Mouse (Mus musculus) liver, embryonic 16.5 days (tissue): ENCODE results near the gene Tmem94. TPM values are rescaled to one million over a fixed set of nuclear protein-coding genes. Genes with fewer than 3 reads are reported as not detected.

Experiments used
- ATAC-seq: fragments of 200-750 bp; cut with Nextera tagmentation; 2 replicates; pipeline ENCODE4 v1.8.0; 2017; ENCODE audit warnings: low read depth, mild to moderate bottlenecking, moderate number of reproducible peaks, moderate library complexity
- H3K27ac ChIP-seq: fragments of 300-500 bp; sonication (generic); 2 replicates; pipeline ENCODE4 v1.5.1; 2014; ENCODE audit warnings: mild to moderate bottlenecking, low read length
- H3K27me3 ChIP-seq: fragments of 300-500 bp; sonication (generic); 2 replicates; pipeline ENCODE4 v1.6.1; 2014; ENCODE audit warnings: low read depth, low read length, mixed read lengths; ENCODE audit not compliant: control insufficient read depth, insufficient read depth
- H3K36me3 ChIP-seq: fragments of 300-500 bp; sonication (generic); 2 replicates; pipeline ENCODE4 v1.6.1; 2014; ENCODE audit warnings: mild to moderate bottlenecking; ENCODE audit not compliant: control insufficient read depth, insufficient read depth
- H3K4me1 ChIP-seq: fragments of 300-500 bp; sonication (generic); 2 replicates; pipeline ENCODE4 v1.6.1; 2014; ENCODE audit warnings: low read depth, low read length, mixed read lengths; ENCODE audit not compliant: control insufficient read depth
- H3K4me2 ChIP-seq: fragments of 300-500 bp; sonication (generic); 2 replicates; pipeline ENCODE4 v1.6.1; 2014; ENCODE audit warnings: low read depth, low read length, mixed read lengths
- H3K4me3 ChIP-seq: fragments of 300-500 bp; sonication (generic); 2 replicates; pipeline ENCODE4 v1.5.1; 2014; ENCODE audit warnings: low read depth, mild to moderate bottlenecking, low read length
- H3K9ac ChIP-seq: fragments of 300-500 bp; sonication (generic); 2 replicates; pipeline ENCODE4 v1.6.1; 2014; ENCODE audit warnings: low read depth, low read length
- H3K9me3 ChIP-seq: fragments of 300-500 bp; sonication (generic); replicated peaks from 2 replicates; pipeline ENCODE4 v1.6.1; 2016; ENCODE audit warnings: low read length; ENCODE audit not compliant: control insufficient read depth
- WGBS: fragments of 180-500 bp; shearing (Covaris S2); extraction: QIAGEN DNeasy Blood & Tissue Kit; methylation state at CpG from one replicate; pipeline ENCODE4 v1.1.7; 2014; ENCODE audit not compliant: insufficient replicate concordance; 5-methylcytosine and 5-hydroxymethylcytosine counted together
- polyA plus RNA-seq: library from polyadenylated mRNA; unstranded; fragments of >200 nt; fragmentation: Nextera tagmentation; extraction: Ambion mirVana; gene quantifications from 2 replicates; pipeline ENCODE4 v1.2.1, GENCODE M21; 2015

Tmem94 gene
- polyA plus RNA-seq, 1 experiment from 2014 or later: 10.4 TPM

GRCm38 (mm10) chr11:115830550-115831325 lies 65.5 kb downstream of the Tmem94 start:
- H3K9ac ChIP-seq: peak overlapping the region; percentile 25; the same call in 1 of the 2 replicates

GRCm38 (mm10) chr11:115831518-115831917 lies 66.3 kb downstream of the Tmem94 start:
- no peaks in the 10 kb centered on the region for H3K9me3 ChIP-seq
- H3K9ac ChIP-seq: peak overlapping the region; percentile 40; the same call in 1 of the 2 replicates
- peak overlapping the region; percentile 12 for H3K4me3 ChIP-seq
- peaks cover 42% of the 10 kb centered on the region for H3K4me1 ChIP-seq
- ATAC-seq: peak; percentile 24
- 31% methylated on average over 3 of the region's 3 CpGs for WGBS
- no peaks in the 10 kb centered on the region for H3K36me3 ChIP-seq
- H3K4me2 ChIP-seq: peak overlapping the region; percentile 45
- peak overlapping the region; percentile 86 for H3K27ac ChIP-seq
- no peaks in the 10 kb centered on the region for H3K27me3 ChIP-seq

More at GRCm38 (mm10) chr11:115830550-115831325, 65.5 kb downstream of the Tmem94 start:
- no peaks in the 10 kb centered on the region for H3K9me3 ChIP-seq
- no peak for ATAC-seq
- H3K36me3 ChIP-seq: no peaks in the 10 kb centered on the region
- peak overlapping the region; percentile 12; the same call in 1 of the 2 replicates for H3K4me3 ChIP-seq
- peak overlapping the region; percentile 86 for H3K27ac ChIP-seq
- H3K4me1 ChIP-seq: peaks cover 42% of the 10 kb centered on the region
- WGBS: 46% methylated on average over 25 of the region's 25 CpGs
- H3K4me2 ChIP-seq: peak overlapping the region; percentile 45
- H3K27me3 ChIP-seq: no peaks in the 10 kb centered on the region

- peak overlapping the region; percentile 45 for H3K4me2 ChIP-seq
- peak overlapping the region; percentile 12; the same call in 1 of the 2 replicates for H3K4me3 ChIP-seq
- H3K36me3 ChIP-seq: no peaks in the 10 kb centered on the region
- peak; percentile 72 for ATAC-seq
- H3K27ac ChIP-seq: peak overlapping the region; percentile 86
- peaks cover 42% of the 10 kb centered on the region for H3K4me1 ChIP-seq
- 56% methylated on average over 6 of the region's 6 CpGs for whole genome bisulfite sequencing
- peak overlapping the region; percentile 40; the same call in 1 of the 2 replicates for H3K9ac ChIP-seq
- H3K9me3 ChIP-seq: no peaks in the 10 kb centered on the region
- no peaks in the 10 kb centered on the region for H3K27me3 ChIP-seq
Measured at GRCm38 (mm10) chr11:115832064-115832463, 66.8 kb downstream of the Tmem94 start.

- Histone ChIP-seq H3K36me3 (no peaks in the 10 kb centered on the region), H3K9ac (no peak overlapping the region), H3K9me3 (no peaks in the 10 kb centered on the region), H3K27me3 (no peaks in the 10 kb centered on the region), H3K4me1 (peaks cover 37% of the 10 kb centered on the region), H3K4me2 (peak overlapping the region; percentile 45), H3K4me3 (no peak overlapping the region), H3K27ac (peak overlapping the region; percentile 86)
- WGBS: 53% methylated on average over 8 of the region's 8 CpGs
- ATAC-seq: peak; percentile 74
Measured at GRCm38 (mm10) chr11:115832523-115832922, 67.3 kb downstream of the Tmem94 start.

- peaks cover 37% of the 10 kb centered on the region for H3K4me1 ChIP-seq
- H3K9me3 ChIP-seq: no peaks in the 10 kb centered on the region
- H3K9ac ChIP-seq: no peak overlapping the region
- 38% methylated on average over 8 of the region's 8 CpGs for WGBS
- peak; percentile 27 for ATAC-seq
- H3K36me3 ChIP-seq: no peaks in the 10 kb centered on the region
- no peaks in the 10 kb centered on the region for H3K27me3 ChIP-seq
- peak overlapping the region; percentile 6; the same call in 1 of the 2 replicates for H3K4me2 ChIP-seq
- peak overlapping the region; percentile 86 for H3K27ac ChIP-seq
- H3K4me3 ChIP-seq: no peak overlapping the region
Measured at GRCm38 (mm10) chr11:115833021-115833513, 67.8 kb downstream of the Tmem94 start.

- Histone ChIP-seq H3K27ac (peak overlapping the region; percentile 86), H3K9ac (no peak overlapping the region)
Measured at GRCm38 (mm10) chr11:115834033-115834432, 68.8 kb downstream of the Tmem94 start.

GRCm38 (mm10) chr11:115836656-115837395 lies 71.6 kb downstream of the Tmem94 start:
- H3K27me3 ChIP-seq: no peaks in the 10 kb centered on the region
- no peak overlapping the region for H3K9ac ChIP-seq
- 55% methylated on average over 11 of the region's 11 CpGs for WGBS
- H3K4me1 ChIP-seq: peaks cover 35% of the 10 kb centered on the region
- no peaks in the 10 kb centered on the region for H3K9me3 ChIP-seq
- ATAC-seq: no peak
- H3K27ac ChIP-seq: no peak overlapping the region
- no peak overlapping the region for H3K4me3 ChIP-seq
- no peak overlapping the region for H3K4me2 ChIP-seq
- no peaks in the 10 kb centered on the region for H3K36me3 ChIP-seq

More at GRCm38 (mm10) chr11:115834033-115834432, 68.8 kb downstream of the Tmem94 start:
- no peaks in the 10 kb centered on the region for H3K36me3 ChIP-seq
- WGBS: 67% methylated on average over 6 of the region's 6 CpGs
- H3K4me3 ChIP-seq: no peak overlapping the region
- no peaks in the 10 kb centered on the region for H3K9me3 ChIP-seq
- no peak overlapping the region for H3K4me2 ChIP-seq
- ATAC-seq: no peak
- H3K27me3 ChIP-seq: no peaks in the 10 kb centered on the region
- H3K4me1 ChIP-seq: peaks cover 37% of the 10 kb centered on the region

GRCm38 (mm10) chr11:115837606-115838345 lies 72.5 kb downstream of the Tmem94 start:
- no peak overlapping the region for H3K4me3 ChIP-seq
- no peak overlapping the region for H3K9ac ChIP-seq
- no peak overlapping the region for H3K27ac ChIP-seq
- ATAC-seq: no peak
- 83% methylated on average over 22 of the region's 22 CpGs for WGBS
- peaks cover 38% of the 10 kb centered on the region for H3K4me1 ChIP-seq
- no peaks in the 10 kb centered on the region for H3K36me3 ChIP-seq
- H3K9me3 ChIP-seq: no peaks in the 10 kb centered on the region
- no peaks in the 10 kb centered on the region for H3K27me3 ChIP-seq
- no peak overlapping the region for H3K4me2 ChIP-seq
